Mouse (Mus musculus): ENCODE data around the gene Cd160. TPM values are rescaled to one million over a fixed set of nuclear protein-coding genes. Genes with fewer than 3 reads are reported as not detected.

Cd160 gene
- total RNA-seq, 4 experiments from 2014 or later = not detected

DNA sequence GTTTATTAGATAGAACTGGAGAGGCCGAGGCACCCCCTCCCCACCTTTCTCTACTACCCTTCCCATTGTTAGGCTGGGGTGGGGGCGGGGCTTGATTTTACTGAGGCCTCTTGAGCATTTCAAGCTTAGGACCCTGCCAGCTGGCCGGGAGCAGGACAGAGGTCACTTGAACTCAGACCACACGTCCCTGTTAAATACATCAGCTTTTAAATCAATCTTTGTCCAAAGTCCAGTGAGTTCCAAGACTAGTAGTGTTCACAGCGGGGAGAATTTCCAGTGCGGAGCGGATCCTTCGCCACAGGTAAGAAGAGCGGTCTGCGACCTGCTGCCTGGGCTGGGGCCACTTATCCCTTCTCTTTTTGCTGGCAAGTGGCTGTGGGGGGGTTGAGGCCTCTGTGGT is 705 bp upstream of the Cd160 start:
- DNase-seq (ENCODE audit: low spot score in 2 of 2) = no peak

DNA sequence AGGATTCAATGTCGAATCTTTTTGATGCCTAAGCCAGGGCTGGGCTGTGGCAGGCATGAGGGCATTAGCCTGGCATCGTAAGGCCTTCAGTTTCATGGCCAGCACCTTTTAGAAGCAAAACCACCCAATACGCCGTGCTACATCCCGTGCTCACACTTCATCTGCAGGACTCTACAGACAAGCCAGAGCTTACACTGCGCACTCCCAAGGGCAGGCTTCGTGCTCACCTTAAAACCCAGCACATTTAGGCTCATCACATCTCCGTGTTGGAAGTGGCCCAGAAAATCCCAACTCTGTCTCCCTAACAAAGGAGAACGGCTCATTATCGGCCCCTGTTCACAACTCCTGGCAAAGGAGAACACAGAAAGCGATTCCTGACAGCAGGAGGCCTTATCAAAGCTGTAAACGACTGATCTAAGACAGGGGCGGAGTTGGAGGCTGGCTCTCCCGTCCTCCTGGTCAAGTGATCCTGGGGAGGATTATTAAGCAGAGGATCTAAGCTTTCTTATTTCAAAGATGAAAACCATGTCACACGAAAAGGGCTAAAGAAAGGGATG is 765 bp downstream of the Cd160 start:
- no peak for DNase-seq (ENCODE audit: low spot score in 2 of 2)

DNA sequence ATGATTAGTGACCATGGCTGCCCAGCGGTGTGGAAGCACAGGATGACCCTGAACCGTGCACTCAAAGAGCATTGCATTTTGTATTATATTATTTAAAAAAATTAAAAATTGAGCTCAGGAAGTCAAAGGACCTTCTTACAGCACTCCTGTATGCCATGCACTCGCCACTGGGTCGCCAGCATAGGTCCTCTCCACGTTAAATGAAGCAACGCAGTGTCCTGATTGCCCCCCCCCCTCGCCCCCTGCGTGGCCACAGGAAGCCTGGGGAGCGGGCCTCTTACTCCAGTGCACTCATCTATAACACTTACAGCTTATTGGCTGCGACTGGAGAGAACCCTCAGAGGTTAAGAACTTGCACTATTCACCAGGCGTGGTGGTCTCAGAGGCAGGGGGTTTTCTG is 3.9 kb downstream of the Cd160 start:
- no peak for DNase-seq (ENCODE audit: low spot score in 2 of 2)

DNA sequence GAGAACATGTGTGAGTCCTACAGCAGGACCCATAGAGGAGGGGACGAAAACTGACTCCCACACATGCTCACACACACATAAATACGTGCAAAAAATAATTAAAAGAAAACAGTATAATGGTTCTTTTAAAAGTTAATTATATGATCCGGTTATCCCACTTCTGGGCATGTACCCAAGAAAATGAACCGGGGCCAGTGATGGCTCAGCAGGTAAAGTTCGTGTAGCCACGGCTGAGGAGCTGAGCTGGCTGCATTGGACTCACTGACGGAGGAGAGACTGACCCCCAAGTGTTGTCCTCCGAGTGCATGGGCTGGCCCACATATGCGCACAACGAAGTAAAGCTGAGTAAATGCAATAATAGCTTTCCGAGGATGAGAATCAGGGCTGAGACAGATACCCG is 4.5 kb downstream of the Cd160 start:
- no peak for DNase-seq (ENCODE audit: low spot score in 2 of 2)

DNA sequence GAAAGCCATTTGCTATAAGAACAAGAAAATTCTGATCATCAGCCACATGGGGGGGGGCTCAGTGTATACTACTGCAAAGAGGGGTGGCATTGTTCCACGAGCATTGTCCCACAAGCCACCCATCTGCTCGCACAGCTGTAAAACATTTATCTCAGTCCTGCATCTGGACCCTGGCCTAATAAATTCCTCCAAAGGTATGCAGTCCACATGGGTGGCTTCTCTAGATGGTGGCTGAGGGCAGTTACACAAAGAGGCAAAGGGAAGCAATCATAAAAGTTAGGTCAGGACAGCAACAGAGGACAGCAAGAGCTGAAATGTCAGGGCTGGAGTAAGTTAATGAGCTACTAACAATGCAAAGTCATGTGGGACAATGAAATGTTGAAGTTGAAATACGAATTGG is 5.5 kb downstream of the Cd160 start:
- no peak for DNase-seq (ENCODE audit: low spot score in 2 of 2)

DNA sequence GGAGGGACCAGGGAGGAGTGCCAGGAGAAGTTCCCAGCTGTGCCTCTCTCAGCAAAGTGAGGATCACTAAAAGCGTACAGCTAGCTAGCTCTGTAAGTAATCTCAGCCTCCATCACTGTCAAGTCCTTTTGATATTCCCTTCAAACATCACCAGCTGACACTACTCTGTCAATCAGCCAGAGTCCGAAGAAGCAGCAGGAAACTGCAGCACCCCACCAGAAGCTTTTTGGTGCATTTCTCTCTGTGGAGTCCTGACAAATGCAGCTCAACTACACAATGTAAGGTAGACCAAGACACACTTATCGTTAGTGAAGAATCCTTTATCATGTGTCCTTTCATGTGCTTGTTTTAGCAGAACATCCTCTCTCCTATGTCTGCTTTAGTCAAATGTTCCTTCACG is 7.6 kb downstream of the Cd160 start:
- no peak for DNase-seq (ENCODE audit: low spot score in 2 of 2)

DNA sequence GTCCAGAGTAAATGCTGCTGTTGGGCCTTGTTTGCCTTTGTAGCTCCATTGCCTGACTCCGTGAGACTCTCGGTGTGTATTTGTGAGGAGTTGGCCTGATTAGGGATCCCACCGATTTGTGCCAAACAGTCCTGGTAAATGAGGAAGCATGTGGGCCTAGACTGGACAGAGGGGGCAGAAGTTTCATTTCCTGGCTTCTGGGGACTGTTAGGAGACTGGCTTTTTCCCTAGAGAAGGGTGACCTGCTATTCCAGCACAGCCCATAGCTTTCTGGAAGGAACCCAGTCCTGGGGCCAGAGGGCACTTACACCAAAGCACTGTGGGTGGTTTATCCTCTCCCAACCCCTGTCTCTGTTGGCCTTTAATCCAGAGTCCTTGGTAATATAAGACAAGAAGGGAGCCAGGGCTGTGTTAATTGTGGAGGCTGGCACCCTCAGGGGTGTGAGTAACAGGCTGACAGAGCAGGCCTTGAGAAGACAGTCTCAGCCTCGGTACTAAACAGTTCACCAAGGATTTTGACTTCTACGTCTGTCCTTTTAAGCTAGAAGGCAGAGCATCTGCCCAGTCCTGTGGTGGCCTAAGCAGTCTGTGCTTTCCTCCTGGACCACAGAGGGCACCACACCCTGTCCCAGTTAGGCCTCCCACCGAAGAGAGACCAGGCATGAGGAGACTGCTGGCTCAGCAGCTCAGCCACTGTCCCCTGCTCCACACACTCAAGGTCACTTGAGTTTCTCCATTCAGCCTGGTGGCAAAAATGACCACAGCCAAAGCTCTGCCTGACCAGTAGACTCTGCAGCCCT is 8.8 kb downstream of the Cd160 start:
- no peak for DNase-seq (ENCODE audit: low spot score in 2 of 2)

DNA sequence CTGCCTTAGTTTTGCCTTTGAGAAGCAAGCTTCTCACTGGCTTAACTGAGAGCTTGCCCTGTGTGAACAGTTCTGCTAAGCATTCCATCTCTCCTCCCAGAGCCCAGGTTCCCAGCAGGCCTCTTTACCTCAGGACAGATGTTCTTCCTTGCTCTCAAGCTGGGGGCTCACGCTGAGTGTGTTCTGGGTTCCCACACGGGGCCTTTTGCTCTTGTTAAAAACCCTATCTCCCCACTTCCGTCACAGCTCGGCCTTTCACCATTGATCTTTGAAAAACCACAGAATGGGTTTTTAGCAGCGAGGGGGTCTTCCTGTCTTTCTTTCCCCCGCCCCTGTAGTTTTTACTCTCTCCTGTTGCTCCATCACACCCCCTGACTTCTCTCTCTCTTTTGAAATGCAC is 14.8 kb downstream of the Cd160 start:
- no peak for DNase-seq (ENCODE audit: low spot score in 2 of 2)

DNA sequence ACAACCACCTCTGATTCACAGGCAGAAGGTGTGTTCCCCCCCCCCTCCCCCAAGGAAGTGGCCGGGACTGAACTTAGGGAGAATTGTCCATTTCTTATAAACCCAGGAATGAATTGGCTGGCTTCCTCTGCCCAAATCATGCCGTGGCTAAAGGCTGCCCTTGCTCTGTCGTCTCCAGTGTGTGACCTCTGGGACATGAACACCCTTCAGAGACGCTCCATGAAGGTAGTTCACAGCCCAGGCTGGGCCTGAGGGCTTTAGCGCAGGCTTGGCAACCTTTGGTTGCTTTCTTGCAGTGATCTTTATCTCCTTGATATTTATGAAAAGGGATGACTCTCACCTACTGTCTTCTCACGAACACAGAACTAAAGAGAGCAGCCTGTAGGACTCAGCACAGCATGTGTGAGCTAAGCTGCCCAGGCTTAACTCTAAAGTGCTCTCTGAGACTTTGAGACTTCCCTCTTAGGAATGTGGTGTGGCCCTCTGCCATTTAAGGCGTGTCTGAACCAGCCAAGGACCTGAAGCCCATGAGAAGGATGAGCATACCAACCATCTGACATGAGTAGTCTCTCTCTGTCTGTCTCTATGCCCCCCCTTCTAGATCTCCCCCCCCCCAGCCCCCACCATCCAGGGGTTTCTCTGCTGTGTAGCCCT is 15.4 kb downstream of the Cd160 start:
- no peak for DNase-seq (ENCODE audit: low spot score in 2 of 2)

DNA sequence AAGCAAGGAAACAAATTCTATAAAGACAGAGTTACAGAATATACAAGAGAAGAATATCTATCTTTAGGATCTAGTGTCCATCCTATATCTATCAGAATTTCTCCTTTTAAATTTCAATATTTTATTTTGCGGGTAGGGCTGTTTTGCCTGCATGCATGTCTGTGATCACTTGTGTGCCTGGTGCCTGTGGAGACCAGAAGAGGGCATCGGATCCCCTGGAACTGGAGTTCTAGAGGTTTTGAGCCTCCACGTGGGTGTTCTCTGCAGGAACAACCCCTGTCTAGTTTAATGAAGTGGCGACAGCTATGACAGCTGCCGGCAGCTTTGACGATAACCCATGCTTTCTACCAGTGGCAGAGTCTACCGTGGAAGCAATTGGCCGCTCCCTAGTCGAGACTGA is 16.0 kb downstream of the Cd160 start:
- peak in 1 of 2 experiments; percentile 19 for DNase-seq (ENCODE audit: low spot score in 2 of 2)

DNA sequence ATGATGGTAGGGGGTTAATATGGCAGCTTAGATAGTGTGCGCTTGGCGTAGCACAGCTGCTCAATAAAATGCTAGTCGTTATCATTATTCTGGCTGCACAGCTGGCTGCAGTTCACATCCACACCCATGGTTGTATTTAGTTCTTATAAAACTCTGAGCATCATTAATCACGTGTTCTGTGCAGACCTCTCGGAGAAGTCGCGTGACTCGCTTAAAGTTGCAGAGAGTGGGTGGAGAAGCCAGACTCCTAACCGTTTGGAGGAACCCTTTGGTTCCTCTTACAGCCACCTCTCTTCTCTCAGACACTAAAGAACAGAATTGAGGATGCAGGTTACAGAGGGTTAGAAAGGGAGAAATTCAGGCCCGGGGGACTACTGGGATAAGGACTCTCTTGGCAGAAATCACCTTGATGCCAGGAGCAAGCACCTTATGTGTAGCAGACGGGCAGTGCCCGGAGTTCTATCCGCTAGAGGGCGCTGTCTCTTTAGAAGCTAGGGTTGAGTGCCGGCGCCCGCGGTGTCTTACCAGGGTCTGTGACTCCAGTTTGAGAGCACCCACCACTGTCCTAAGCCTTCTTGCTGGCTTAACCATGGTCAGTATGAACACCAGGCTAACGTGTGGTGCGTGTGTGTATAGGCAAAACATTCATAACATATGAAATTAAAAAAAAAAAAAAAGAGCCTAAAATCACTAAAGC is 16.6 kb downstream of the Cd160 start:
- DNase-seq (ENCODE audit: low spot score in 2 of 2) = peak; percentile 29 to 49

DNA sequence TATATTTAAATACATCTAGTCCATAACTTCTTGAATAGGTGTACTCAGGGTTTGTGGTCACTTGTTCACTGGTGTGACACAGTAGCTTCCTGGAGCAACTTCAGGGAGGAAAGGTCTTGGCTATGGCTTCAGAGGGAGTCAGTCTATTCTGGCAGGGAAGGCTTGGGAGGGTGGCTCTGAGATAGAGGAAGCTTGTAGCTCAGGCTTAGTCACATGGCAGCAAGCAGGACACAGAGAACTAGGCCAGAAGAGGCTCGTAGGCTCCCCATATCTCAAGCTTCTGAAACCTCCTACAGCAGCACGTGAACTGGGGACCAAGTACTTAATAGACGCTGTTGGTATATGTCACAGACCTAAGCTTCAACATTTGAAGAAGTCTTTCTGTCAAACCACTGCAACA is 17.9 kb downstream of the Cd160 start:
- no peak for DNase-seq (ENCODE audit: low spot score in 2 of 2)

DNA sequence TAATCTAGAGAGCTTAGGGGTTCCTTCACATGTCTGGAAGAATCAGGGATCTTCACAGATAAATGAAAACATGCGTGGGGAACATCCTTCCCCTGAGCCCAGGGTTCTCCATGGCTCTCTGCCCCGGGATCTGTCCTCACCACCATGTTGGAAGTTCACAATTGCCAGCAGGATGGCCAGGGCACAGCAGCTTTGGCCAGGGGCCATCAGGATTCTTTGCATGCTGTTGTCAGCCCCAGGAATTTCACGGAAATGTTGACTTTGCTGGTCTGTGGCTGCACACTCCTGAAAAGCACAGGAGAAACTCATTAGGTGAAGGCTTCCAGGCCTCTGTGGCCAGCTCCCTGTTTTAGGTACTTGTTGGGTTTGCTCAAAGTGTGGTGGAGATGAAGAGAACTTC is 20.5 kb downstream of the Cd160 start:
- DNase-seq (ENCODE audit: low spot score in 2 of 2) = no peak

DNA sequence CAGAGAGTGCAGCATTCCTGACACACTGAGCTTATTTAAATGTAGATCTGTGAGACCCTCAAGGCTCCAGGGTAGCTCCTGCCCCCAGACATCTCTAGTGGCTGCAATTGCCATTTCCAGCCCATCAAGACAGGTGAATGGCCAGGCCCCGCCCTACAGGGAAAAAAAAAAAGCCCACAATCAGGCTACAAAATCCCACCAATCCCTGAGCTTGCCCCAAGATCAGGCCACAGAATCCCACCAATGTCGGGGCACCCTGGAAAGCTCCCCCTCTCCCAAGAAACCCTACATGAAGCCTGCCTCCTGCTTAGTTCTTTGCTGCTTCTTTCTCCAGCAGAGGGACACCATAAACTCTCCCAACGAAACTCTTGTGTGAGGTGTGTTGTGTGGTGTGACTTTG is 21.0 kb downstream of the Cd160 start:
- DNase-seq (ENCODE audit: low spot score in 2 of 2) = no peak

DNA sequence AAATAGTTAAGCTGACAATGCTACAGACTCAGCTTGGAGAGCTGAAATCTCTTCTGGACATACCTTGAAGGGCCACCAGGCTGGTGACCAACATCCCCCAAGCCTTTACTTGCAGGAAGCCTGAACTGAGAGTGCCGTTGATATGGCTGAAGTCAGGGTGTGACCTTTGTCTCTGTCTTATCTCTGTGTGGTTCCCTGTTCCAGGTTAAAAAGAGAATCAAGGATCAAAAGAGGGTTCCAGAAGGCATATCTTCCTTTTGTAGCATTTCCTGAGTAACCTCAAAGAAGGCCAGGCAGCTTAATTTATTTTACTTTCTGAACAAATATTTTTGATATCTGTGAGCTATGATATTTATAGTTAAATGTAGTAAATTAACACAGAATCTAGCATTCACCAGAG is 26.9 kb downstream of the Cd160 start:
- no peak for DNase-seq (ENCODE audit: low spot score in 2 of 2)

DNA sequence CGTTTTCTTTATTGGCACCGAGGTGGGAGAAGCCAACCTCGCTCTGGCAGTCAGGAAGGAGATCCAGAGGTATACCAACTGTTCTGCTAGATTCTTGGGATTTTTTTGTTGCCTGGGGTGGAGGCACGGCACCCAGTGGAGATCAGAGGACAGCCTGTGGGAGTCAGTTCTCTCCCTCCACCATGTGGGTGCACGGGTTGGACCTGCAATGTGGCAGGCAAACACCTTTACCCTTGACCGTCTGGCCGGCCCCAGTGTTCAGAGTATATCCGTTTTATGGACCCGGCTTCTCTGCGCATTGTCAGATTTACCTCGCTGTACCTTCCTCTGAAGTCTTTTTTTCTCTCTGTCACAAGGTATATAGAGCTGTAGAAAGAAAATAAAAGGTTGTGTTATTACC is 28.9 kb downstream of the Cd160 start:
- no peak for DNase-seq (ENCODE audit: low spot score in 2 of 2)

DNA sequence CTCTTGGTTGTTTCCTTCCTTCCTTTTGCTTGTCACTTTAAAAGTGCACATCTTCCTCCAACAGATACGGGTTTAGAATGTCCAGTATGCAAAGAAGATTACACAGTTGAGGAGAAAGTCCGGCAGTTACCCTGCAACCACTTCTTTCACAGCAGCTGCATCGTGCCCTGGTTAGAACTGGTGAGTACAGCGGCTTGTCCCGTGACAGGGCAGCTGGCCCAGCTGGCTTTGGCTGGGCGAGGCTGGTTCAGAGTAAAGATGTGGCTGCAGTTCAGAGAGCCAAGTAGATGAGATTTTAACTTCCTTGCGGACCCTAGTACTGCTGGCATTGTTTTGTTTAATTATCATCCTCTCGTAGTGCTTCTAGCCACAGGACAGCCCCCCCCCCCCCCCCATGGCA is 40.6 kb downstream of the Cd160 start:
- no peak for DNase-seq (ENCODE audit: low spot score in 2 of 2)

DNA sequence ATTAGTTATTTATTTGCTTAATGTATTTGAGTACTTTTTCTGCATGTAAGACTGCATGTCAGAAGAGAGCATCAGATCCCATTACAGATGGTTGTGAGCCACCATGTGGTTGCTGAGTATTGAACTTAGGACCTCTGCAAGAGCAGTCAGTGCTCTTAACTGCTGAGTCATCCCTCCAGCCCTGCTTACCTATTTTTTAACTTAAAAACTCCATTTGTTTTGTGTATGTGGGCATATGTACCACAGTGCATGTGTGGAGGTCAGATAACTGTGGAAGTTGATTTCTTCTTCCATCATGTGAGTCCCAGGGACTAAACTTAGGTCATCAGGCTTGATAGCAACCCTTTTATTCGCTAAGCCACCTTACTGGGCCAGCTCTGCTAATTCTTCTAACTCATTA is 41.4 kb downstream of the Cd160 start:
- DNase-seq (ENCODE audit: low spot score in 2 of 2) = no peak

DNA sequence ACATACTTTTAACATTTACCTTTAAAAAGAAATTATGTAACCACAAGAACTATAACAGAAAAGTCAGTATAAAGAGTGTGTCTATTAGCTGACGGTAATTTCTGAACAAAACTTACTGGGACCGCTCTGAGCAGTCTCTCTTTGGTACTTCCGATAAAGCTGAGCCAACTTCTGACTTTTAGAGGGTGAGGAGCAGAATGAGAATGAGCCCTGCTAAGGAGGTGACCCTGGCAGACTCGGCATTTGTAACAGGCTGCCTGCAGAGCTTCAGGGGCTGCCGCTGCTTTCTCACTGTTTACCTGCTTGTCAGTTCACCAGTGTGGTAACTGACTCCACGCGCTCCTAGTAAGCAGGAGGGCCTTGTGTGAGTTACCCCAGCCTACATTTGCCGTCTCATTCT is 46.9 kb downstream of the Cd160 start:
- DNase-seq (ENCODE audit: low spot score in 2 of 2) = no peak

DNA sequence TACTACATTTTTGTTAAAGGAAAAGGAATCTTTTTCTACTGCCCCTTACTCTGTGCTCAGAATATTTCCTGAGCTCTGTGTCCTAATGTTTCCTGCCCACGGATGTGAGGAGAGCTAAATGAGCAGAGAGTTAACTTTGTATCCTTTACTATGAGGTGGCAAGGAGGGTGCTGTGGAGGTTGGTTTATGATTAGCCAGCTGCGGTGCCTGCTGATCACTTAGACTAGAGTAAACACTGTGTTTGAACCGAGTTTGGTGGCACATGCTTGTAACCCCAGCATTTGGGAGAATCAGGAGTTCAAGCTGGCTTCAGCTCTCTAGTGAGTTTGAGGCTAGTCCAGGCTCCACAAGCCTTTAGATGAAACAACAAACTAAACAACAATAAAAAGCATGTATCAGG is 52.0 kb downstream of the Cd160 start:
- no peak for DNase-seq (ENCODE audit: low spot score in 2 of 2)

DNA sequence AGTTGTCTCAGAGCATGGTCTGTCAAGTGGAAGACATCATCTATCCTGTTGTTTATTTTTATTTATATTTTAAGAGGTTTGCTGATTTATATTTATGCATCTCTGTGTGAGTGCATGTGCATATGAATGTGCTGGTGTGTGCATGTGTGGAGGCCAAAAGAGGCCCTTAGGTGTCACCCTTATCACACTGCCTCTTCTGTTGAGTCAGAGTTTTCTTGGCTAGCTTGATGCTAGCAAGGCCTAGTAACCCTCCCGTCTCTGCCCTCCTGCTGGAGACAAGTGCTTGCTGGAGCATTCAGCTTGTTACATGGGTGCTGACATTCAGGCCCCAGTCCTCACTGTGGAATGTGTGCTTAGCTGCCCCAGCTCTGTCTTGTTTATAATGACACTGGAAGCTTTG is 56.2 kb downstream of the Cd160 start:
- no peak for DNase-seq (ENCODE audit: low spot score in 2 of 2)

DNA sequence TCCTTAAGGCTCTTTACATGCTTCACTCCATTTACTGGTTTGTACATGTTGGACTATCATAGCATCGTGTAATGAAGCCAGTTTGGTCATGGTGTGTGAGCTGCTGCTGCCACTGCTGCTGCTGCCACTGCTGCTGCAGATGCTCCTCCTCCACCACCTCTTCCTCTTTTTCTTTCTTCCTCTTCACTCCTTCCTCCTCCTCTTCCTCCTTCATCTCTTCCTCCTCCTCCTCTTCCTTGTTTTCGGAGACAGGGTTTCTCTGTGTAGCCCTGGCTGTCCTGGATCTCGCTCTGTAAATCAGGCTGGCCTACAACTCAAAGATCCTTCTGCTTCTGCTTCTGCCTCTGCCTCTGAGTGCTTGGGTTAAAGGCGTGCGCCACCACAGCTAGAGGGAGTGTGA is 59.2 kb downstream of the Cd160 start:
- no peak for DNase-seq (ENCODE audit: low spot score in 2 of 2)

All from left cerebral cortex, adult 8-10 months (tissue).